Mouse (Mus musculus): ENCODE results near the gene Col6a4.

Gene Col6a4

GRCm38 (mm10) chr9:106096683-106097082 is at the start of gene Col6a4:
Gene Col6a4 (minus strand): TSS chr9:106096783.
- no peak for DNase-seq

- no peak for DNase-seq
Observed at GRCm38 (mm10) chr9:106145582-106145981, 49.0 kb upstream of the Col6a4 start.

DNA sequence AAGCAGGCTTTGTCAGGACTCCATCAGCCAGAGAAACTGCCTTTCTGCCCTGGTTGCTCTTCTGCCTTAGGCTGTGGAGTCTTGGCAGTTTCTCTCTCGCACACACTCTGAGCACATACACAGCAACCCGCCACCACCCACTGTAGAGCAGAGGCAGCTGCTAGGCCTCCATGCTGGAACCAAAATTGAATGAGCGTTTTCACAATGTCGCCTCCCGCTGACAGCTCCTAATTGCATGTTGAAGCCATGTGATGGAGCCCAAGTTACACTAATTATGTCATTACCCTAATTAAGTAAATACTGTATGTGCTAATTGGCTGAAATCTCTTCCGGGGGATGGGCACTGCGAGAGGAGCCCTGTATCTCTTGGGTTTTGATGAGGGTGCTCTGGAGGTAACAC is 47.6 kb upstream of the Col6a4 start:
- DNase-seq = no peak

DNA sequence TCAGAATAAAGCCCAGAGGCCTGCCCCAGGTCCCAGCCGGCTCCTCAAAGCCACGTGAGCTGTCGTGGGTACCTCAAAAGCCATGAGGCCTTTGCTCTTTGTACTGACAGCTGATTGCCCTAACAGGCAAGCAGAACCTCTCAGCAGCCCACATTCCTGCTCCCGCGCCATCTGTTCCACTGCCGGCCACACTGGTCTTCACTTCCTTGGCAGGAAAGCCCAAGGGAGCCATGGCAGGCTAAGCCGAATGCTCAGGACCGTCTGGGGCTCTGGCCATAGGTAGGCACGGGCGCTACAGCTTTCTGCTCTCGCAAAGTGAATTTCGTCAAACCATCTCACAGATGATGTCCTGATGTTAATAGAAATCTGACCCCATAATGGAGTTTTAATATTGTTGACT is 45.4 kb upstream of the Col6a4 start:
- DNase-seq = peak; percentile 85

GRCm38 (mm10) chr9:106139763-106140162 is 43.2 kb upstream of the Col6a4 start:
- DNase-seq = no peak

DNA sequence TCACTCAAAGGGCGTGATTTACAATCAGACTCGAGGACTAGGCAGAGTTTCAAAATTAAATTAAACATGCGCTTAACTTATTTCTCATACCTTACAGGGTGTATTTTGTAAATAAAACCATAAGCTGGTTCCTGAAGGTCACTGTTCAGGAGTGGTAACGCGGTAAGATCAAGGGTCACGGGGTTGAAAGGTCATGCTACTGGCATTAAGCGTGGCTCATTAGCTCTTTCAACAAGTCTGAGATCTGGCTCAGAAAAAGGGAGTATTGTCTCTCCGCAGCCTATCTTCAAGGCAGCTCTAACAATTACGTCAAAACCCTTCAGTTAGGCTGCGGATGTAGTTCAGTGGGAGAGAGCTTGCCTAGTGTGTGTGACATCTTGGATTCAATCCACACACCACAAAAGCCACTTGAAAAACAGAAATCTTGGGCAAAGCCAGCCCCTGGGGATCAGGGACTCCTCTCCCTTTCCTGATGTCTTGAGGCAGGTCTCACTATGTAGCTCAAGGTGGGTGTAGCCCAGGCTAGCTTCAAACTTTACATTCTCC is 41.2 kb upstream of the Col6a4 start:
- DNase-seq = no peak

GRCm38 (mm10) chr9:106130250-106130649 is 33.7 kb upstream of the Col6a4 start:
- DNase-seq = no peak

DNA sequence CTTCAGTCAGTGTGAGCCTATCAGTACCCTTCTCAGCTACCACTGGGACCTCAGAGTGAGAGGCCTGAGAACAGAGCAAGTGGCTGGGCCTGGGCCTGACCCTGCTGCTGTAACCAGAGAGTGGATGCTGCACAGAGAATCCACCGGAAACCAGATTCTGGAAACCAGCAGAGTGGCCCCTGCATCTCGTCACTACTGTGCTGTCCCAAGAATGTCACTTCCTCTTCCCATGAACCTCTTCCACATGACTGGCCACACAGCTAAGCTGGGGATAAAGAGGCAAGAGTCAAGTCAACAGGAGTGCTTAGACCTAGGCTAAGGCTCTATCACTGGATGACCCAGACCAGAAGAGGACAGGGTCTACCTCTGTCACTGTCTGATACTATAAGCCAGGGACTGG is 32.5 kb upstream of the Col6a4 start:
- DNase-seq = no peak

DNA sequence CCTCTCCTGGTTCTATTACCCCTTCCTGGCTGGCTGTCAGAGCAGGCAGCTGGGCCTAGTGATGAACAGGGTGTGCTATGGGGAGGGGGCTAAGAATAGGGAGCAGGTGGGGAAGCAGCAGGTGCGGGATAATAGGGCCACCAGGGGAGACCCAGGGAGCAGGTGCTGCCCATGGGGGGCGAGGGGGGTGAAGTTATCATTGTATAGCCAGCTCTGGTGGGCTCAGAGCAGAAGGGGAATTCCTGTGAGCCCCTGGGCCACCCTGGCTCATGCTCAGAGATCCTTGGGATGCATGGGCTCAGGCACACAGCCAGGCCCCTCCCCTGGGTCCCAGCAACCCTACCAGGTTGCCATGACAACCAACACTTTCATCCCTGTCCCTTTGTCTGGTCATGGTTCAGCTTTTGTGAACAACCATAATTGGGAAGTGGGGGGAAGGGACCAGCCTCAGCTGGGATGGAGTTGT is 30.2 kb upstream of the Col6a4 start:
- no peak for DNase-seq

- no peak for DNase-seq
Observed at GRCm38 (mm10) chr9:106123599-106123998, 27.0 kb upstream of the Col6a4 start.

DNA sequence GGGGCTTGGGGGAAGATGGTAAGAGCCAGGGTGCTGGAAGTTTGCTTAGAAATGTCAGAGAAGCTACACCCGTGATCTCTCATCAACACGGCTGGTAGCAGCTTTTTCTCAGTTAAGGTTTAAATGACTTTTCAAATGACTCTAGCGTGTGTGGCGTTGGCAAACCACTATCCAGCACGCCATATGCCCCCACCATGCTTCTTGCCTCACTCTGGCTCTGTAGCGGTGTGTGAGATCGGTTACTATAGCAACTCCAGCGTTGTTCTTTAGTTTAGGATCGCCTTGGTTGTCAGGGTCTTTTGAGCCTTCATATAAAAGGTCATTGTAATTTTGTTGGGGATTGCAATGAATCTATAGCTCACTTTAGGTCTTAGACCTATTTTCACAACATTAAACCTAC is 22.5 kb upstream of the Col6a4 start:
- no peak for DNase-seq

DNA sequence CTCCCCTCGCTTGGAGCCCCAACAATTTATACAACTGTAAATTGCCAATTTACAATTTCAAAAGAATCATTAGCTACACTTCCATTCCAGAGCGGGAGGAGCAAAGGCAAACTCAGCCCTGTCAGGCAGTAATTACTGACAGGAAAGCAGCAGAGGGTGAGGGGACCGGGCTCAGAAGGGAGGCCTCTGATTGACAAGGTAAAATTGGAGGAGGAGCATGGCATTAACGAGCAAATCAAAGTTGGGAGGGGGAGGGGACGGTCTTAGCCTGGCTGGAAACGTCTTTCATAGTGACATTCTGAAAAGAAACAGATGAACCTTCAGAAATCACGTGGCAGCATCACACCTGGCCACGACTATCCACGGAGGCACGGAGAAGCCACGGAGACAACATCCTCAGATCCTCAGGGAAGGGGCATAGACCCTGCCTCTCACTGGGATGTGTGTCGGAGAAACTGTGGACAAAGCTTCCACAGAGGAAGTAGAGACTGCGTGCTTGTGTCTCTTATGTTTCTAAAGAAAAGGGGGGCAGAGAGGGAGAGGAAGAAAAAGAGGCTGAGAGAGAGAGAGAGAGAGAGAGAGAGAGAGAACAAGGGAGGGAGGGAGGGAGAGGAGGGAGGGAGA is 19.3 kb upstream of the Col6a4 start:
- DNase-seq = no peak

- DNase-seq = peak; percentile 64
Observed at GRCm38 (mm10) chr9:106112770-106113423, 16.3 kb upstream of the Col6a4 start.

DNA sequence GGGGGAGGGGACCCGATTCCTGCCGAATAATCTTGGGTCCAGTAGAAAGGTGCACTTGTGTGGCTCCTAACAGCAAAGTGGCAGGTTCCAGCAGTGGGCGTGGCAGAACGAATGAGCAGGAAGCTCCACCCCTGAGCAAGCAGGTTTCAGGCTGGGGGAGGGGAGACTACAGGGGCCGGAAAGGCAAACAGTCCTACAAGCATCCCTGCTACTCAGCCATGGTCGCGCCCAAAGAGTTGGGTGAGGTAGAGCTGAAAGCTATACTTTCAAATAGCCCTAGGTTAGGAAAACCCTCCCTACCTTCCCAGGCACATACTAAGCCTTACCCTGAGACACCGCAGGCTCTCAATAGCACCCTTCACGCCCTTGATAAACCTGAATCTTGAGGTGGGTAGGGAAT is 9.7 kb upstream of the Col6a4 start:
- DNase-seq = no peak

DNA sequence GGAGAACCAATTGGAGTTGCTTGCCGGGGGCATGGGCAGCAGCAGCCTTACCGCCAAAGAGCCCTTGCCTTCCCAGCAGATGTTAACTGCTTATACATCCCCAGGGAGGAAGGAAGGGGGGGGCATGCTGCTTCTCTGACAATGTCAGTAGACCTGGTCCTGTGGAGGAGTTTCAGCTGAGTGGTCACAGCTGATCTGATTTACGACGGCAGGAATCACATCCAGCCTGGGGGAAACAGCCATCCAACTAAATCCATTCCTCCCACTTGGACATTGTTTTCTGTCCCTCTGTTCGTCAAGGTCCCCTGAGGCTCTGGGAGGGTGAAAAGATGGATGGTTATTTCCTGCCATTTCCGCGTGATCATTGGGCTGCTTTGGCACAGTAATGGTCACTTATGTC is 7.8 kb upstream of the Col6a4 start:
- DNase-seq = no peak

DNA sequence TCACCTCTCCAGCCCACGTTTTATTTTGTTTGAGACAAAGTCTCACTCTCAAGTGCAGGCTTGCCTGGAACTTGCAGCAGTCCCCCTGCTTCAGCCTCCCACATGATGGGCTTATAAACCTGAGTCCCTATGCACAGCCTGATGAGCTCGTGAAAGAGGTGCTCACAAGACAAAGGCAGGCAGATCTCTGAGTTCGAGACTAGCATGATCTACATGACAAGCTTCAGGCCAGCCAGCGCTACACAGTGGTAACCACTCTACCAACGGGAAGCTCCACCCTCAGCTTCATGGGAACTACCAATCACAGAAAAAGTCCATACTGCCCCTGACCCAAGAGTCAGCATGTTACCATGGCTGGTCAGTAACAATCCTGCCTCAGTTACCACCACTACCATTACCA is 4.6 kb upstream of the Col6a4 start:
- no peak for DNase-seq

DNA sequence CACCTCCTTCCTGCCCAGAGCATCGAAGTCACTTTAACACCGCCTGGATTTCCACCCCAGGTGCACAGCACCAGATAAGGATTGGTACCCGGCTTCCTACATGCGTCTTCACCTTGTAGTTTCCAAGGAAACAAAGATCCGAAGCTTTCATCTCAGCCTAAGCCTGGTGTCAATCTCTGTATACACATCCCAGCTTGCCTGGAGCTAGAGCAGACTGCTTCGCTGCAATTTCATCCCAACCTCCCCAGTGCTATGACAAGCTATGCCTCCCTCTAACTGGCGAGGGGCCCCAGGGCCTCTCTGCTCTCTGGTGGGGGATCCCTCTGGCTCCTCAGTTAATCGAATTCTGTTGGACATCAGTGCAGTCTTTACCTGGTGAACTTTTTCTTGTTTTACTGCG is 3.7 kb upstream of the Col6a4 start:
- DNase-seq = no peak

- no peak for DNase-seq
Observed at GRCm38 (mm10) chr9:106099379-106100021, 2.9 kb upstream of the Col6a4 start.

DNA sequence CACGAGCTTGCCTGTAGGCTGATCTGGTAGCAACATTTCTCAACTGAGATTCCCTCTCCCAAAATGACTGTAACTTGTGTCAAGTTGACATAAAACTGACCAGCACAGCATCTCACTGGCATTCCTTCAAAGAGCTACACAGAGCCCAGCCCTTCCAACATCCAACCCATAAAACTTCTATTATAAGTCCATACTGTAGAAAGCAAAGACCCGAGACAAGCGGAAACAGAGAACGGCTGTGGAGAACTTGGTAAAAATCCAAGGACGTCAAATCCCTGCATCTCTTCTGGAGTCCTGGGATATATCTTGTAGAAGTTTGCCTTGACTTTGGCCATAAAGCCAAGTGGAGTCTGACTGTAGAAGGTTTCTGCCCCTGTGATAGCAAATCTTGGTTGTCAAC is 15.1 kb downstream of the Col6a4 start:
- no peak for DNase-seq

DNA sequence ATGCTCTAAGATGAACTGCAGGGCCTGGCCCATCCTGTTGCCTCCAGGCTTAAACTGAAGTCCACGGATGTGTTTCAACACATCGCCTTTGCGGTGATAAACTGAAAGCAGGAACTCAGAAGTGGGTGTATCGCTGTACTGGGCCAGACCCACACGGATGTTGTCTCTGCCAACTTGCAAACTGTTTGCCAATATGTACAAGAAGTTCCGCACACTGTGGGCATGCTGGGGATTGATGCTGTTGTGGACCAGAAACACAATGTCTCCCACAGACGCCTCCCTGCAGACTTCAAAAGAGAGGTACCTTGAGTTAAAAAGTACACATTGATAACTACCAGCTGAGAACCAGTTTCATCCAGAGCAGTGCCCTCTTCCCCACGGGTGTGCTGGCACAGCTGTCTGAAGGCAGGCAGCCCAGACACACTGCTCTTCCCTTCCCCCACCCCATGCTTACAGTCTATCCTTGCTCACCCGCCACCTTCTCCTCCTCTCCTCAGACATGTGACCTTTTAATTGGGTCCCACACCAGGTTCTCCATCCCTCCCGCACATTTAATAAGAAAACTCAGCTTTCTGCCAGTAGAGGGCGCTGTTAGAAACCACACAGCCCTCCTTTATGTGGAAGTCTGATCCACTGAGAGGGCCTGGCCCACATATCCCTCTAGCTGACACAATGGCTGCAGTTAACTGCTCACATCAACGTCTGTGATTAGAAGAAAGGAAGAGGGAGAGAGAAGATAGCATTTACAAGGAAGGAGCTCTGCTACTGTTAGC is 16.1 kb downstream of the Col6a4 start:
- peak; percentile 34 for DNase-seq

GRCm38 (mm10) chr9:106077953-106078352 is 18.6 kb downstream of the Col6a4 start:
- no peak for DNase-seq

DNA sequence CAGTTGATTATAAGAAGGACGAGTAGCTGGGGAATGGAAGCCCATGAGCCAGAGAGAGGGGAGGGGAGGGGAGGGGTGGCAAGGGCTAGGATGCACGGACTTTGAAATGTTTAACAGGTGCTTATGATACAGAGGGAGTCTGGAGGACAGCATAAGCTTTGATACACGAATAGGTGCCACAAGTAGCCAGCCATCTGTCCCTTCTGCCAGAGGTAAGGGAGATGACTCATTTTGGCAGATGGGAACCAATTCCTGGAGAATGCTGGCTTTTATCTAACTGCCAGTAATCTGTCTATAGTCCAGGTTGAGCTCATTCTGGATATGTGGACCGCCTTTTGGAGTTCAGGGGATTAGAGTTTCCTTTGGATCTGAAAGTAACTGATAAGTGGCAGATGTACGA is 20.3 kb downstream of the Col6a4 start:
- peak; percentile 86 for DNase-seq

- peak; percentile 65 for DNase-seq
Observed at GRCm38 (mm10) chr9:106073956-106074355, 22.6 kb downstream of the Col6a4 start.

Measured in cerebellum, adult 9-10 months (tissue).